Mouse (Mus musculus) gastrocnemius, adult 18-20 months (tissue): ENCODE data around the gene Ptprk. TPM values are rescaled to one million over a fixed set of nuclear protein-coding genes. Genes with fewer than 3 reads are reported as not detected.

Experiments used
- DNase-seq: peaks from one replicate; pipeline ENCODE4 v3.0.0; 2021; ENCODE audit warnings: low spot score
- total RNA-seq, 2 experiments: library from RNA; stranded (reverse); gene quantifications; 2 replicates each; pipeline ENCODE4 v1.2.3; 2021

The Ptprk gene
- total RNA-seq, 2 experiments from 2014 or later = 3.6 TPM

DNA sequence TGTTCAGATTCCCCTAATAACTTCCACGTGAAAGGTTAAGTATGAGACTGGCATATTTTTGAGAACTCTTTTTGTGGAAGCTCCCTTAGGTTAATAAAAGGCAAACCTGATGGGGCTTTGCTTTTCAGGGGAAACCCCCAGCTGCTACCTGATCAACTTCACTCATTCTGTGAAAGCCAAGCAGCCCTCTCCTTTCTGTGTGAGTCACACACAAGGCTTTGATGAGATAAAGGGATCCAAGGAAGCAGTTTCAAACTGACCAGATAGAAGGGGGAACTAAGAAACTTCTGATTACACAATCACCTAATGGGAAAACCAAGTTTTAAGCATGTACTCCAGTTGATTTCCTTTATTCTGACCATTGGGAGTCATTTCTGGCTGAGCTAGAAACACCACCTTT, 445.2 kb downstream of the Ptprk start:
- DNase-seq = no peak

DNA sequence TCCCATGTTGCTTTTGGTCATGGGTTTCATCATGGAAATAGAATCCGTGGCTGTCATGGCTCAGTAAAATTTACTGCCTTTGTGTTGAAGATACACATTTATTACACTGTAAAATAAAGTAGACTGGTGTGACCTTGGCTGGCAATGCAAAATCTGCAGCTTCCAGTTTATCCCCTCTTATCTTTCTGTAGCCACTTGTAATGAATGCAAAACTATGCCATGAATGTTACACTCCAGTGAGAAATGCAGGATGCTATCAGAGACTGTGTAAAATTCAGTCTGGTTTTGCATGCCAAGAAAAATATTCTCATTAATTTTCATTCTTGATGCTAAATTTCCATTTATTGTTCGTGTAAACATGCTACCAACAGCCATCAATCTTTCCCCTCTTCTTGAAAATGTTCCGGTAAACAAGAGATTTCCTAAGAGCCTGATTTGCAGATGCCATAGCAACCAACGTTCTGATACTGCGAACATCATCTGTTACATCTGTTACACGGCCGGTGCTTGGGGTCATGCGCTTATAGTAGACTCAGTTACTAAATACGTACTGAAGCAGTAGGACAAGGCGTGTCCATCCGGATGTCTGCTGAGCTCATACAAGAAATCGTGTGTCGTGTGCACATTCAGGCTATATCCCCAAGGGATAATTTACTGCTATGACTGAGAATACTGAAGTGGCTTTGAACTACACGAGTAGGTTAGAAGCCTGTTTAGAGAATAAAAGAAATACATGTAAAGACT, 449.5 kb downstream of the Ptprk start:
- no peak for DNase-seq

DNA sequence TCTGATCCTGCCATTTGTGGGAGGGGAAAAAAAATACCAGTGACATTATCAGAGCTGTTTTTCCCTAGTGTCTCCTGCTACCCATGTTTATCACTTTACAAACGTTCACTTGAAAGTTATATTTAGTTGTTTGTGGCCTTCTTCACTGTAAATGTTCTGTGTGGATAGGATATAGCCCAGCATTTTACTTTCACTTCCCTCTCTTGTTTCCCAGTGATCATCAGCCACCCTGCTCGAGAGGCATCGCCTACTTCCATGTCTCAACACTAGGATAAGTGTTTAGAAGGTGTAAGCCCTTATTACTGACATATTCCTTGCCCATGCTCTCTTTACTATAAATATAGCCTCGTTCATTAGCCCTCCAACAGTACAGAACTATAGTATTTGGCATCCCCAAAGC, 466.0 kb downstream of the Ptprk start:
- no peak for DNase-seq

DNA sequence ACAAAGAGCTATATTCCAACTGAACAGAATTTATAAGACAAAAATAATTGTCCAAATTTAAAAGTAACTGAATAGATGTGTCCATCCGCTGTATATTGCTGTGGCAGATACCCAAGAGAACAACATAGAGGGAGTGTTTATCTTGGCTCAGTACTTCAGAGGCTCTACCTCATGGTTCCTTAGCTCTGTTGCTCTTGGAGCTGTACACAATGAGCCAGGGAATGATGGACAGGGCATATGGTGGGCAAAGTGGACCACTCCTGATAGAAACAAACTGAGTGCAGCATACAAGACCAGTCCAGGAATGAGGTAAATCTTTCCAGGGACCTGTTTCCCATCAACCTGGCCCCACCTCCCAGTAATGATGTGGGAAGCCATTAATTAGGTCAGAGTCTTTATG, 468.1 kb downstream of the Ptprk start:
- no peak for DNase-seq

DNA sequence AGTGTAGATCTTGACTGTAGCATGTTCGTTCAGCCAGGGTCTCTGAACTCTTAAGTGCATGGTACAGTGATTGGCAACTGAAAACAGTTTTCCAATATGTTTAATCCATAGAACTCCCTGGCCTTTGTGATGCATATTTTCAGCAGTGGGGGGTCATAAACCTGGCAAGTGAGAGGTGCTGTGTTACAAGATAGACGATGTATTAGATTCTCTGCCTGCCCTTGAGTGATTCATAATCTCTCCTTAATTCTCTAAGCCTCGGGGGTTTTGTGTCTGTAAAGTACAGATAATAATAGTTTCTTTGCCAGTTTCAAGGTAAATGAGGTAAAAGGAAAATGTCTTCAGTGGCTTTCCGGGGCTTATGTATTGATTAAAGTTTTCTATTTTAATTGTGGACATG, 475.9 kb downstream of the Ptprk start:
- DNase-seq = no peak

DNA sequence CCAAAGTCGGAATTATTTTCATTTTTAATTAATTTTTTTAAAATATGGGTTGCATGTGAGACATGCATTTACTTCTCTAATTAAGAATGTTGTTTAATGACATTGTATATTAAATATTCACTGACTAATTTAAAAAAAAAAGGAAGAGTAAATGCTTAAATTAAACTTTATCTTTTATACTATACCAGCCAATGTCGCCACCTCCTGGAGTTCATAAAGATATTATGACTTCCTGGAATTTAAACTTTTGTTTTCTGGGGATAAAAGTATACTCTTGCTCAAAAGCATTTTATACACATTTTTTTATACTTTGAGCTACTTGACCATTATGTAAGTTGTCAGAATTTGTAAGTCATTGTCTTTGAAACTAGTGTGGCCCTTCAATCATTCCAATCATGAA, 477.4 kb downstream of the Ptprk start:
- DNase-seq = no peak

DNA sequence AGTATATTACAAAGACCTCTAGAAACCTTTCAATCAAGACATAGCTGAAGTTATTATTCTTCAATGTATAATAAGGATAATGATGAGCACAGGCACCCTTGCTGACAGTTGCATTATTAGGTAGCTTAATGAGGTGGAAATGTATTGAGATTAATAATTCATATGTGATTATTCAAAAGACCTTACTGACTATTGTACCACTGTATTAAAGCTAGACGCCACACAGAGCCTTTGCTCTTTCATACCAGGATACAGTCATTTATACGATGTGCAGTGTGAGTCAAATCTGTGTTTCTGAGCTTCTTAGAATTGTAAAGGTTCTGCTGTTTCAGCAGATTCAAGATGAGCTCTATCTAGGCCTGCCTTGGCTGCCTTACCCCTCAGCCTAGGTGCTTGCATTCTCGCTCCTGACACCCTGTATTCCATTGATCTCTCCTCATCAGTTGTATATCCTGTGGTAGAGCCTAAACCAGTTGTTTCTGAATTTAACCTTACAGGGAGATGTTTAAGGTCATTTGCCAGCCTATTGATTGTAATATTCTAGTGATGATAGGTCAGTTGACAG, 489.6 kb downstream of the Ptprk start:
- no peak for DNase-seq

DNA sequence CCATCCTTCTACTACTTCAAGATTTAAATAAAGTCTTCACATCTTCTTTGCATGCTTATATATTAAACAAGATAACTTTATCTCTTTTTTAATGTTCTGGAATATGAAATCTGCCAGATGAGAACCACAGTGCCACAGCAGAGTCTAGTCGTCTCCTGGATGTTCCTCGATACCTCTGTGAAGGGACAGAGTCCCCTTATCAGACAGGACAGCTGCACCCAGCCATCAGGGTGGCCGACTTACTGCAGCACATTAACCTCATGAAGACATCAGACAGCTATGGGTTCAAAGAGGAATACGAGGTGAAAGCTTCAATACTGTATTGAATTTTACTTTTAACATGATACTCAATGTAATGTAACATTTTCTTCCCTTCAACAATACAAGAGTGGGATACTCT, 491.8 kb downstream of the Ptprk start:
- DNase-seq = no peak

DNA sequence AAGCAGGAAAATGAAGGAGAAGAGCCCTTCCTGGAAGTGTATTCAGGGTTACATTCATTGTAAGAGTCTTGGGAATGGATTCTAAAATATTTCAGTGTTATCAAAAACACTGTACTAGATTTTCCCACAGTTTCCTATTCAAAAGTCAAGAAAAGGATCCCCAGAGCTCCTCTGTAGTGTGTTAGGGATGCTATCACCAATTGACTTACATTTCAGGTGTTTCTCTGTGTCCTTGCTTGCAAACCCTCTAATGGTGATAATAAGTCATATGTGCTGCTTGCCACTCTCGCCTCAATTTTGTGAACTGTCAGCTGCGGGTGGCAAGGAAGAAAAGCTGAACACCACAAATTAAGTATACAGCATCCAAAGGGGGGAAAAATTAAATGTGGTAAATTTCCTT, 492.2 kb downstream of the Ptprk start:
- no peak for DNase-seq

DNA sequence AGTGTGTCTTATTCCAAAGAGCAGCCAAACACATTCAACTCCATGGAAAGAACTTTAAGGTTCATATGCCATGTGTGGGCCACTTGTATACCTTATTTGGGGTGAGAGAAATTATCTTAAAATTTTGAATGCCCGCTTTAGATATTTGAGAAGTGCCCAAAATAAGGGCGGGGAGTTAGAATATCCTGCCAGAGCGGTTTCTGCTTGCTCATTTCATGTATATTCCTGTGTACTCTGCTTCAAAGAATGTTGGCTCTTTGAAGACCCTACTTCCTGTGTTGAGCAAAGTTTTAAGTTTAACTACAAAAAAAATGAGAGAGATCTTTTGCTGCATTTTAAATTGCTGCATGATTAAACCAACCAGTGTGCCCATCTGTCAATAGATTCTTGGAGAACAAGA, 492.8 kb downstream of the Ptprk start:
- no peak for DNase-seq

DNA sequence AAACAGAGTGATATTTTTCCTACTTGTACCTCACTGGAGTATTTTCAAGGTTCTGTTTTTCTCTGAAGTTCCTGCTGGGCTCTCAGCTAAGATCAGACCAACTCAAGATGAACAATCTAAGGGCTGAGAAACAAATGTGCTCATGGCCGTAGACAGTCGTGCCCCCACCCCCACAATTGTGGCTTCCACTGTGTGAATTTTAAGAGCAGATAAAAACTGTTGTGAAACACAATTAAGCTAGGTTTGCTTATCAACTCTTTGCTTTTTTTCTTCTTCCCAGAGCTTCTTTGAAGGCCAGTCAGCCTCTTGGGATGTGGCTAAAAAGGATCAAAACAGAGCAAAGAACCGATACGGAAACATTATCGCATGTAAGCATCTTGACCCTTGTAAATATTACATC, 493.4 kb downstream of the Ptprk start:
- no peak for DNase-seq

DNA sequence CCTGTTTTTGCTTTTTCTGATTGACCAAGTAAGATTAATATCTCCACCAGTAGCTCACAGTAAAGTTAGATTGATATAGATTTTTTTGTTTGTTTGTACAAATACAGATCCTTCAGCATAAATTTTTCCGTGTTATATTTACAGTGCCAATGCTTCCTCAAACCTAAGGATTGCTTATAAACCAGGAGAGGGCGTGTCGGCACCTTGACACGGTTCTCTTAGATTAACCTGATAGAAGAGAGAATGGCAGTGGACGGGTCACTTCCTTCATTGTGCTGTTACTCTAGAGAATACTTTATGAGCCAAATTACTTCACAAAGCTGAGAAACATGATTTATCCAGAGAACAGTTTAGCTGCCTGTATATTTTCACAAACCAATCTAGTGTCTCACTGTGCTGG, 505.0 kb downstream of the Ptprk start:
- no peak for DNase-seq

DNA sequence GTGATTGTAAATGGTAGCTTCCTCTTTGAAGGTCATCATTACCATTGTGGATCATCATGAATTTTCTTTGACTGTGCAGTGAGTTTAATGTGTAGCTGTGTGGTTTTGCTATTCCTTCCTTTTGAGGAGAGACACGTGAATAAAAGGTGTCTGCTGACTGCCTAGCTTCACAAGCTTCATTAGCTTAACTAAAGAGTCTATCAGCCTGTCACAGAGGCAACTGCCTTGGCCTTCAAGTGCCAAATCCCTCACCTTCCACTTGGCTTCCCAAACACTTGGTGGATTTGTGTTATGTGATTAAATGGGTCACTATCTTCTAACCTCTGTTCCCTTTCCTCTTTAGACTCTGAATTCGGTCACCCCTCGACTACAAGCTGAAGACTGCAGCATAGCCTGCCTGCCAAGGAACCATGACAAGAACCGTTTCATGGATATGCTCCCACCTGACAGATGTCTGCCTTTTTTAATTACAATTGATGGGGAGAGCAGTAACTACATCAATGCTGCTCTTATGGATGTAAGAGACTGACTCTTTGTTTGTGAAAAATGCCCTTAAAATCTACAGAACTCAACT, 512.0 kb downstream of the Ptprk start:
- no peak for DNase-seq

DNA sequence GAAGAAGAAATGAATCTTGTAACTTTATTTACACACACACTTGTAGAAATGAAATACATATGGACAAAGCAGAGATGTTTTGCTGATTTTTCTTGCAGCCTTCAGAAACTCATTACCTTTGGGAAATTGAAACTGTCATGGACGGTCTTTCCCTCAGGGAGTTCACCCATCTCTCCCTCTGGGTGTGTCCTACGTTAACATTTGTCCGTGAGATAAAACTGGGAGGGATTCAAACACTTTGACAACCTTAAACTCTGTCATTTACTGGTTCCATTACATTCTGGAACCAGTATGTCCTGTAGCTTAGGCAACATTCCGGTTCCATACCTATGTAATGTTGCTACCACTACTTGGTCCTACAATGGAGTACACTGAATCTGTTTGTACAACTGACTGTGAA, 513.8 kb downstream of the Ptprk start:
- no peak for DNase-seq

DNA sequence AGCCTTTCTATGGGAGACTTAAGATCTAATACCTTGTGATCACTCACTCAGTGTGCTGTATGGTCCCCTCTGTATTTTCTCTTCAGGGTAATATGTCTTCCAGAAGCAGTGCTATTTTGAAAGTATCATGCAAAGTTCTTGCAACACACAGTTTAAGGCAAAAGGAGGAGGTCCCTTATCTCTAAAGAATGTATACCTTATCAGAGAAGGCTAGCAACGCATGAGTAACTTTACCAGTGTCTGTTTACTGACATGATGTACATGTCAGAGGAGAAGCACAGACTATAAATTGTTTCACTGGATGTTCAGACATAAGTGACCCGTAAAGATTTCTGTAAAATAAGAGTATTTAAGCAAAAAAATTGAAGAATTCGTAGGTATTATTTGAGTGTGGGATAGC, 516.2 kb downstream of the Ptprk start:
- DNase-seq = no peak

DNA sequence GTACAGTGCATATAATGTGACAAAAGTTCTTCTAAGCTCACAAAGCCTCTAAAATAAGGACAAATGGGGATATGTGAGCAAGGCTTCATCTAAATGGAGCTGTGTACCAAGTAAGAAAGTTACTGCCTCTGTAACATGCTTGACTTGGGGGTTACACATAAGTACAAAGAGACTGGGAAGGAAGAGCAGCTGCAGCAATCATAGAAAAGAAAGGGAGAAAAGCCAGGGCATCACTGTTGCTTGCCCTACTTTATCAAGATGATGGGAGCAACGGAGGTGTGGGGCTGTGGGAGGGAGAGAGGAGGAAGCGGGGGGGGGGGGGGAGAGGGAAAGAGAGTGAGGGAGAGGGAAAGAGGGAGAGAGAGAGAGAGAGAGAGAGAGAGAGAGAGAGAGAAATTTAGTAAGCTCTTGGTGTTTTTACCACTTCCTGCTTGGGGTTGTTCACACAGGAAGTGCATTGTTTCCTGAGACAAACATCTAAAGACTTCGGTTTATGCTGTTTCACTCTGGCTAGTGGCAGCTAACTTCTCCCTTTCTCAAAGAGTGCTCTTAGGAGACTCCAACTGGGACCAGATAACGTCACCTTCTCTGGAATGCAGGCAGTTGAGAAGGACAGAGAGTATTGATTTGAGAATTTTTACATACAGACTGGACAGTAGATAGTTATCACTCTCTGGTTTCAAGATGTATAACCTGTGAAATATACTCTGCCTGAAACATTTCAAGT, 519.1 kb downstream of the Ptprk start:
- no peak for DNase-seq

DNA sequence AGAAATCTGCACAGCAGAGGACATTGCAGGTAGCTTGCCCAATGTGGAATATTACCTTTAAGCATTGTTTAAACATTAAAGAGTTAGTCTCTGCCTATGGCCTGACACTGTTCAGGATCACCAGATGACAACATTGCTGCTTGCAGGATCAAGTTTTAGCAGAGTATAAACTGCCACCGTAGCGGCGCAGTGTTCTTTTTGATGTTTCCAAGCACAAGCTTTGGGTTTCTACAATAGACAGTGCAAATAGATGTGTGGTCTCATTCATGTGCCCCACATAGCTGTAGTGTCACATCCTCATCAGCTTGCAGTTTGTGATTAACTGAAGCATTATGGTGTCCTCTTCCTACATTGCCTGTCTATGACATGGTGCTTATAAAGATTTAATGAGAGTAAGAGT, 522.3 kb downstream of the Ptprk start:
- no peak for DNase-seq

DNA sequence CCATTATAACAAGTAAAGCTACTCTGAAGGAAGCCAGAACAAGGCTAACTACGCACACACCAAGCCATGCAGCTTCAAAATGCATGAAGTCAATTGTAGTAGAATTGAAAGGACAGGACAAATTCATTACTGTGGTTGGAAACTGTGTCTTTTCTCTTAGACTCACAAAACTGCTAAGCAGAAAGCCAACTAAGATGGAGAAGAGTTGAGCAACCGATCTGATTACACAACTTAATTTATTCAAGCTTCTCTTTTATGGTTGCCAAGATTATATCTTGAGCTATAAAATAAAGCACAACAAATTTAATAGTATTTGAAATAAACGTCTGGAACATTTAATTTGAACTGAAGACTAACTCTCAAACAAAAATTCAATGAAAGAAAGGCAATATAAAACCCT, 534.5 kb downstream of the Ptprk start:
- DNase-seq = no peak

DNA sequence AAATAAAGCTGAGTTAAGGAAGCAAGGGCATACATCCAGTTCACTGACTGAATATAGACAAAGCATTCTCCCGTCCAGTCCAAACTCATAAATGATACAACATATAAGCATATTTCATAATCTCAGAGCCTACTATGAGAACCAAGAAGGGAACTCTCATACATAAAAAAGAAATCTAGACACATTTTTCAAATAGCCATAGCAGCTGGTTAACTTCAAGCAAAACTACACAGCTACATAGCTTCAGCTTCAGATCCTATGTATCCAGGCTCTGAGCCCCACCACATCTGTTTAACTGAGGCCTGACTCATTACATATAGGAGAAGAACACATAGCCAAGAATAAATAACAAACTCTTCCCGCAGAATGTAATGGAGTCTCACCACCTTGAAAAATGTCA, 539.8 kb downstream of the Ptprk start:
- no peak for DNase-seq

DNA sequence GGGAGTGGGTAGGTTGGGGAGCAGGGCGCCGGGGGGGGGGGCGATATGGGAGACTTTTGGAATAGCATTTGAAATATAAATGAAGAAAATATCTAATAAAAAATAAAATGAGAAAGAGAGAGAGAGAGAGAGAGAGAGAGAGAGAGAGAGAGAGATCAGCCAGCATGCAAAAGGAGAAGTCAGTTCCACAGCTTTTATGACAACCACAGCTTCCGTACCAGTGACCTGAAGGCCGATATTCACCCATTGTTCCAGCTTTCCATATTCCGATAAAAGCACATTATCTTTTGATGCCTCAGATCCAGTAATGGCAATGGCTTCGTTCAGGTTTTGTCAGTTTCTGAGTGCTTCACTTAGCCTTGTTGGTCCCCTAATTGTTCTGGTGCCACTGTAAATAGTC, 542.6 kb downstream of the Ptprk start:
- DNase-seq = no peak

DNA sequence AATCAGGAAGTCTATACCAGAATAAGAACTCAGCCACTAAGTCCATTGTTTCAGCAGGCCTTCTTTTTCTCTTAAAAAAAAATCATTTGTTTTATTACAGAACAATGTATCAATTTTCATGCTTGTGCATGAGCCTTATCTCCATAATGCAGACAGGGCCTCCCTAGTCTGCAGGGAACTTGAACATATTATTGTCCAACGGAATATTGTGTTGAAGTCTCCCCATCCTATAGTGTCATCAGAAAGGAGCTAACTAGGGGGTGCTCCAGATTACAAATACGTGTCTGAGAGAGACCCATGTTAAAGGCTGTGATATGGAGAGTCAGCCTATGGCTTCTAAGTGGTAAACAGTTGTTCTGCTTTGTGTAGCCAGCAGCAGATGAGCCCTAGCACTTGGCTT, 543.4 kb downstream of the Ptprk start:
- no peak for DNase-seq

DNA sequence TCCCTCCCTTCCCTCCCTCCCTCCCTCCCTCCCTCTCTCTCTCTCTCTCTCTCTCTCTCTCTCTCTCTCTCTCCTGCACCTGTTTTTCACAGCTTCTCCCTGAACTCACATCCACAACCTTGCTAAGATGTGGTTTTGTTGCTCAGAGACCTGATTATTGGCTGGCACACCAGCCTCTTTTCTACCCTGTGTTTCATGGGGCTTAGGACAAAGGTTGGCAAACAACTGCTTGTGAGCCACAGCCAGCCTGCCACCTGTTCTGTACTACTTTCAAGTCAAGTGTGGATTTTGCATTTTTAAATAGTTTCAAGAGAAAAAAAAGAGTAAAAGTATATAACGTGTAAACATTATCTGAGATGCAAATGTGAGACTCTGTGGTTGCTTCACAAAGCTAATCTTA, 544.8 kb downstream of the Ptprk start:
- no peak for DNase-seq

DNA sequence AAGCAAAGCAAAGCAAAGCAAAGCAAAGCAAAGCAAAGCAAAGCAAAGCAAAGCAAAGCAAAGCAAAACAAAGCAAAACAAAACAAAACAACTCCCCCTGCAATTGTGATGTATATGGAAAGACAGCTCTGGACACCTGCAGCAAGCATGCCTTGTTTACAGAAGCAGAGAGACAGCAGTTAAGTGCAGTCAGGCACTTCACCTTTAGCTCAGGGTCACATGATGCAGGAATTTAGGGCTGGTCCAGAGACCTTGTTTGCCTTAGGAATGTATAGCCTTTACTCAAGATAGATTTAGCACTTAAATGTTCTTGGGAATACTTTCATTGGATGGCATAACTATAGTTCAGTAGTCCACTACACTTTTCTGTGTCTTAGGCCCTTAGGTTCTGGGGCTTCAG, 561.5 kb downstream of the Ptprk start:
- DNase-seq = no peak
